Mouse (Mus musculus) yolk sac, embryonic 10.5 days (tissue): ENCODE data around the gene Kdsr.

Experiments
- DNase-seq: peaks from one replicate; pipeline ENCODE4 v3.0.0-alpha.2; 2017; ENCODE audit warnings: low spot score

Gene Kdsr

DNA sequence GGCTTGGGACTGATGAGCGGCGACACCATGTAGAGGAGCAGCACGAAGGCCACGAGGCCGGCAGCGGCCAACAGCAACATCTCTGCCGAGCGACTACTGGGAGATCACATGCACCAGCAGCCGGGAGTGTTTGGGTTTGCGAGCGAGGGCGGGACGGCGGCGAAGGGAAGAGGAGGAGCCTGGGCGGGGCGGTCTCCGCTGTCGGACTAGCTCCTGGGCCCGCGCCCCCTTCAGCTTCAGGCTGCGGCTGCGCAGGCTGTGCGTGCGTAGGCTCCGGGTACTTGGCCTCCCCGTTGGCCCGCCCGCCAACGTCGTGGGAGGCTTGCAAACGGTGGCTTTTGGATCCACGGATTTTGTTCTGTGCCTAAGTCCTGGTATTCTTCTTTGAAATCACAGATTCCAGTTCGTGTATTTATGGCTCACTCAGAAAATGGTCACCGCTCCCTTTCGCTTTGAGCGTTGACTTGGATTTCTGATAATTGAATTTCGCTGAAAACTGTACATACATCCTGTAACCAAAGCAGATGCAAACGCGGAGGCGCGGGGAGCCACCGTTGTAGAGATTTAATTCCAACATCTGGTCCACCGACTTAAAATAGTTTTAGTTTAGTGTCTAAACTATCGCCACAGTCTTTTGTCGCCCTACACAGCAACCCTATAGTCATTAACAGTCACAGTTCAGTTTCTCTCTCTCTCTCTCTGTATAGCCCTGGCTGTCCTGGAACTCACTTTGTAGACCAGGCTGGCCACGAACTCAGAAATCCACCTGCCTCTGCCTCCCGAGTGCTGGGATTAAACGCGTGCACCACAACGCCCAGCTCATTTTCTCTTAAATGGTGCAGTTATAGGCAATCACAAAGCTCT lies at the start of gene Kdsr:
Gene Kdsr, minus strand, starts transcription at position 156 of the 864 bp plus-strand sequence.
- peak; percentile 96 for DNase-seq

DNA sequence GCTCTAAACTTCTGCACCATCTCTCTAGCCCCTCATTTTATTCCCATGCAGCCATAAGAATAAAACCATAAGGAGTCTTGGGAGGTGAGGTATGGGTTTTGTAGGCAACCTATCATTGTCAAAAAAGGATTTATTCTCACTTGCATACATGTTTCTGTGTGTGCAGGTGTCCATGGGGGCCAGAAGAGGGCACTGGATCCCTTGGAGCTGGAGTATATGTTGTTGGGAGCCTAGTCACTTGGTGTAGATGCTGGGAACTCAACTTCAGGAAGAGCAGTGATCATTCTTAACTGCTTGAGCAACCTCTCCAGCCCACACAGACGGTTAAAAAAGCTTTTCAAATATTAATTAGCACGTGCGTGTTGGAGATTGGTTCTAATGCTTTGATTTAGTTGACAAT lies 40.4 kb upstream of the Kdsr start:
- no peak for DNase-seq

DNA sequence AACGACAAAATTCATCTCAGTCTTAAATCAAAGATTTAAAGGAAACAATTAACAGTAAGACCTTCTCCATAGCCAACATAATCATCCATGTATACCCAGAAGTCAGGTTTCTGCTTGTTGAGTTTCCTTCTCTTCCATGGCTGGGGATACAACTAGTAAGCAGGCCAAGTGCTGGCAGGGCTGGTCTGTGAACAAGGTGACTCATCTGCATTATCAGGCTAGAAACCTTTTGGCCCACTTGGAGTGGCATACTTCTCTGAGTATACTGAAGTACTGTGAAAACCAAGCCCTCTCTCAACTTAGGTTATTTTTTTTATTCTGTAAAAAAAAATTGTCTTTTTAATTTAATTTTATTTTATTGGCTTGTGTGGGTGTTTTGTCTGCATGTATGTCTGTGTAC lies 39.9 kb upstream of the Kdsr start:
- DNase-seq: no peak

GRCm38 (mm10) chr1:106796987-106797779 lies 37.7 kb upstream of the Kdsr start:
- no peak for DNase-seq

DNA sequence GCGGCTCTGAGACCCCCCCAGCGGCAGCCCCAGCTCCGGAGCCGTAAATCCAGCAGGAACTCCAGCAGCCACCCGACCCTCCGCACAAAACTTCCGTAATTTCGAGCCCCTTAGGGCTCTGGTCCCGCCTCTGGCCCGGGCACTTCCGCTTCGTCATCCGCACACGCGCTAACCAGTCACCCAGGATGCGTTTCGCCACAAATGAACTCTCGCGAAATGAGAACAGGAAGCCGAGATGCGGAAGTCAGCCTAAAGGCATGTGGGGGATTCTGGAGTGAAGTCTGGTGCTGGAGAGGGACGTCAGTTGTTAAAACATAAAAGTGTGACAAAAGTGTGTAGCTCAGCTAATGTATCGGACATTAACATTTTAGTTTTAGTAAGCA lies 37.0 kb upstream of the Kdsr start, which contains the start of gene Vps4b:
Gene Vps4b, minus strand, starts transcription at position 187 of the 383 bp plus-strand sequence.
- DNase-seq: peak; percentile 93

GRCm38 (mm10) chr1:106795634-106796541 lies 36.4 kb upstream of the Kdsr start:
- DNase-seq: no peak

DNA sequence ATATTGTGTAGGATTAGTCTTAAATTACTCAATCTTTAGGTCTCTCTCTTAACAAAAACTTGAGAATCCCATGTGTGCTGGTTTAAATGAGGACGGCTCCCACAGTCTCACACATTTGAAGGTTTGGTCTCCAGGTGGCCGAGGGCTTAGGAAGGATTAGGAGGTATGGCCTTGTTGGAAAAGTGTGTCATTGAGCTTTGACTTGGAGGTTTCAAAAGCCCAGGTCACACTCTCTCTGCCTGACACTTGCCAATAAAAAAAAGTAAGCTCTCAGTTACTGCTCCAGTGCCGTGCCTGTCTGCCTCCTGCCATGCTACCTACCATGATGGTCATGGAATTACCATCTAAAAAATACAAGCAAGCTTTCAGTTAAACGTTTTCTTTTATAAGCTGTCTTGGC lies 15.4 kb upstream of the Kdsr start:
- DNase-seq: no peak

DNA sequence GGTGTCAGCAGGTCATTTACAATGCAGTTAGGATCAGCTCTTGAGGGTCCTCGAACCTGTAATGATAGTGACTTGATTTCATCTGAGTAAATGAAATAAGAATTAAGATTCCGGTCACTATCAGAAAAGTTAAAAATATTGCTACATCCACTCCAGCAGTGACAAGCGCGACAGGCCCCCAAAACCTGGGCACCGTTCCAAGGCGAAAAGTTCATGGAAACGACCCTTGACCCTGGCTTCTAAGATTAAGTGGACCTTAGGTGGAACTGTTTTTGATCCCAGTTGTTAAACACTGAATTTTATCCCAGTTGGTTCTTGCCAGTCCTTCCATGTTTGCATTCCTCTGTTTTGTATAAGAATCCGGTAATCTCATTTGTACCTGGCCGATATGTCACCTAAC lies 14.6 kb upstream of the Kdsr start:
- DNase-seq: no peak

DNA sequence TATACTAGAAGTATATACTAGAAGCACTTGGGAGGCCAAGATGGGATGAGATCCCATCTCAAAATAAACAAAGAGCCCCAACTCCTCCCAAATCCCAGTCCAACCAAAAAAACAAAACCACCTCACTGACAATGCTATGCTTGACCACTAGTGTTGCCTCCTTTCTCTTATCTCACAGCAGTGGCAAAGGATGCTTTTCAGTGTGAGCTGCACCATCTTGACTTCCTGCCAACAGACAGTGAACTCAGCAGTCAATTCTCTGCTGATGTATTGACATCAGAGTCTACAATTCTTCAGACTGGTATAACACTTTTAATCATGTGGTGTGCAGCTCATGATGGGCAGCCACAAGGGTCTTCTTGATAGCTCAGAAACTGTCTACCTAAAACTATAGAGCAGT lies 9.2 kb upstream of the Kdsr start:
- no peak for DNase-seq

DNA sequence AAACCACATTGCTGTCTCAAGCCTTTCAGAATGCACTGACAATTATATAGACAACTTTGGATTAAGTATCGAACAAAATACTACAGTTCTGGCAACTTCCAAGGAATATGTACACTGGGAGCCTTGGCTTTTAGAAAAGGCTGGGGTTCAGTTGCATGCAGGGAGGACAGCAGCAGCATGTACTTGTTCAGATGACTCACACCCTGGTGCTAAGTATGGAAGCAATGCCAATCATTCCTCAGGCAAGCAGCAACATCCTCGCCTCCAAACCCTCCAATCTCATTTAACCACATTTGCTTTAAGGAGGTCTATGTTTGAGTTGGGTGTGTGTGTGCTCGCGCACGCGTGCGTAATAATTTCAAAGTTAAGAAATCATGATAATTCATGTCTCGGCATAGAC lies 6.2 kb upstream of the Kdsr start:
- no peak for DNase-seq

- DNase-seq: no peak
Observed at GRCm38 (mm10) chr1:106764846-106765245, 5.3 kb upstream of the Kdsr start.

DNA sequence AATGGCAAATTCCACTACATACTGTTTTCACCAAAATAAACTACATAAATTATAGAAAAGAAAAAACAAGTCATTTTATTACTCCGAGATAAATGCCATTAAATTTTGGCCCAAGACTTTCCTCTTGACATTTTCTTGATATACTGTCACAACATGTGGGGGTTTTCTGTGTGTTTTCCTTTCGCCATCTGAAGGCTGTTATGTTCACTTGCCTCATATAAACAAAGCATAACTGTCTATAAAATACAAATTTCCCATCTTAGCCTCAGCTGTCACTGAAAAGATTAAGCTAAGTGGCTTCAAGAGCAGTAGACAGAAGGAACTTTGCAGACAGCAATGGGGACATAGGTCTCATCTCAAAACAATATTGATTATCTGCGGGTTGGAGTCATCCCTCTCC lies 4.8 kb upstream of the Kdsr start:
- no peak for DNase-seq

GRCm38 (mm10) chr1:106760750-106761149 lies 1.2 kb upstream of the Kdsr start:
- no peak for DNase-seq

DNA sequence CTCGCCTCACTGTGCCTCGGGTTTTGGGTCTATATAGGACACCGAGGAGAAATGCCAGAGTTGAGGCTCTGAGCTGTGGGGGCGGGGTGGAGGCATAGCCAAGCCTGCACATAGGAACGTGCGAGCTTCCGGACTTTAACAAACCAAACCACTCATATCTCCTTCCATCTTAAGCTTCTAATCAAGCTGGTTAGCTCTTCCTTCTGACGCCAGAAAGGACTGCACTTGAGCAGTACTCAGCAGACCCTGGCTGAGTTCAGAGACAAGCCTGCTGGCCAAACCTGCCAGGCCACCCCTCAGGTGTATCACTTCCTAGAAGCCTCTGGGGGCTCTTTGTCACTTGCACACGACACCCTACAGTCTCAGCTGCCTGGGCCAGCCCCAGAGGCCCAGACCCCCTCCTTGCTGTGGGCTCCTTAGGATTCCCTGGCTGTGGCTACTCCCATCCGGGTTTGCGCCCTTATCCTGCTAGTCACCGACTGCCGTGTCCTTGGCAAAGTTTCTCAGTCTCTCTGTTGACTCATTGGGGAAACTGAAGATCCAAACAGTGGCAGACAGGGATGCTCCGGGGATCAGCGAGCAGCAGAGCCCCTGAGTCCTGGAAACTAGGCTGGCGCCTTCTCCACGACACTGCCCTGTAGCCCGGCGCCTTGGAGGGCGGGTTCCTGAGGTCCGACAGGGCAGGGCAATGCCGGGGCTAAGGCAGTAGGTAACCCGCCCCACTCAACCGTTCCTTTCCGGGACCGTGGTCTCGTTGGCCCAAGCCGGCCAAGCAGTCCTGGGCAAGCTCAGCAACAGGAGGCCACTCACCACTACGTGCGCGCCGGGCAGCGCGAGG lies 574 bp downstream of the Kdsr start:
- DNase-seq: no peak

- no peak for DNase-seq
Observed at GRCm38 (mm10) chr1:106756633-106757032, 2.9 kb downstream of the Kdsr start.

DNA sequence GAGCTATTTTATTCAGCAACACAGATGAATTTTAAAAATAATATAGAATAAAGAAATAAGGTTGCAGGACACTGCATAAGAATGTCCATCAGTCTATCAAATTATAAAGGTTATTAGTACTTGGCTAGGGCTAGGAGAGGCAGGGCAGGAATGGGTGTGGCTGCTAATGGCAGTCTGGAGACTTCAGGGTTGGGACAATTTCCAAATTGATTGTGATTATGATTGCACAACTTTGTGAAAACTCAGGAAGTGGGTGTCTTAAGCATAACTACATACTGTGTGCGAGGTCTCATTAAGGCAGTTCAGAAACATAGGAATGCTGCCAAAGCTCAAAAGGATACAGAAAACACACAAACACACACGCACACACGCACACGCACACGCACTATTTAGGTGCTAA lies 7.5 kb downstream of the Kdsr start:
- DNase-seq: no peak

GRCm38 (mm10) chr1:106750656-106751055 lies 8.9 kb downstream of the Kdsr start:
- no peak for DNase-seq

DNA sequence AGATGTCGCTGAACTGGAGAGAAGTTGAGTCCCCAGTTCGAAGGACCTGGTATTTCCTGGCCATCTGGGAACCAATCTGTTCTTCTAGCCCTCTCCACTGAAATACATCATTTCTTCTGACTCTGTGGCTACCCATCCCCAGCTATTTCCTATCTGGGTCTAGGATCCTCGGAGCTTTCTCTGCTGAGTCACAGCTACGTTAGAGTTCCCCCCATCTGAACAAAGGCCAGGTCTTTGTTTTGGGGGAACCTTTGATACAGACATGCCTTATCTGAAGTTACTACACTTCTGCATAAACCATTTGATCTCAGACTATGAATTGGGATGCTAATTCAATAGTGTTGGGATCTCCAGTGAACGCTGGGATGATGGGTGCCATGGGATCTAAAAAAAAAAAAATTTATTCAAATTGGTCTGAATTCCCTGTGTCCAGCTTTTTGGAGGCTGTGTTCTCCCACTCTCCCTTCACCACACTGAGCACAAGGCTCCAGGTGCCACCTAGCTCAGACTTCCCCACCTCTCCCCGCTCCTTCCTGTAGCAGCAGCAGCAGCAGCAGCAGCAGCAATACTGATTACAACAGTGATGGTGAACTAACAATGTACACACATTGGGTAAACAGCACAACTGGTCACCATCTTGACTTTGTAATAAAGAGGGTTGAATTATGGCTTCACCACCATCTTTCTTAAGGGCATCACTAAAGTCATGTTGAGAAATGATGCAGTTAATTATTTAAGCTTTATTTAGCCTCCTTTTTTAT lies 10.8 kb downstream of the Kdsr start:
- no peak for DNase-seq

DNA sequence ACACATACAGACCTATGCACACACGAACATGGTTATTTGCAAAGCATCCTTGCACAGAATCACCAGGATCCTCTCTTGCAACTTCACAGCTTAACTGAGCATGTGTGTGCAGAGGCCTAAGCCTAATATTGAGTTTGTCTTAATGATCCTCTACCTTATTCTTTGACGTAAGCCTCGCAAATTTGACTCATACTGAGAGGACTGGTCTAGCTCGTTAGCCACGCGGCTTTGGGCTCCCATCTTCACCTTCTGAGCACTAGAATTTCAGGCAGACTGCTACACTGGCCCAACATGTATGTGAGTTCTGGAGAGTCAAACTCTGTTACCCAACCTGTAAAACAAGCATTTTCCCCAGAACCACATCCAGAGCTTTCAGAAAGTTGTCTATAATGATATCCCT lies 16.5 kb downstream of the Kdsr start:
- DNase-seq: no peak

DNA sequence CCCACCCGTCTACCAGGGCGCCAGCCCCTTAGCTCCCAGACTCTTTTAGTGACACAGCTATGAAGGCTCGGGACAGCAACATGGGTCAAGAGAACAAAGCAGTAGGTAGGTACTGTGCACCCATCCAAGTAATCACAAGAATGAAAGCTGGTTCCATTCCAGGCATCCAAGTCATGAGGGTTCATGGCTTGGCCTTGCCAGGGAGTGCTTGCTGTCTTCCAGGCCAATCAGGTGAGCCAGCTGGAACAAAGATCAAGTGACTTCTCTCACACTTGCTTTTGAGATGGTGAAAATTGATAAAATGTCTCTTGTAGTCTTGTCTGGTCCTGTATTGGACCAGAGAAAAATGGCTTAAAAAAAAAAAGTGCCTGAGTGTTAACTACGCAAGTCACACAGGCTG lies 18.8 kb downstream of the Kdsr start:
- no peak for DNase-seq

DNA sequence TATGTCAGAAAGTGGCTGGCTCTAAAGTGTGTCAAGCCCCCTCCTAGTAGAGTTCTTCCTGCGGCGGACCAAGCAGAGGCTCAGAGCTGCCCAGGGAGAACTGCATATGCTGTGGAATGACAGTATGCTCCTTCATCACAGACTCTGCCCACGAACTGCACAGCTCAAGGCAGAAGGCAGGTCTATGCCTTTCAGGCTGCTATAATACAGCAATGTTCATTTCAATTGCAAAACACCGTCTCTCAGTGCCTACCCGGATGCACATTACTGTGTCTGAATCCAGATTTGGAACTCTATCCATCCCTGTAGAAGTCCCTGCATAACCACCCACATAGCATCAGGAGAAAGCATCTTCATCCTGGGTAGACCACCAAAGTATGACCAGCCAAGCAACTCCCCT lies 19.7 kb downstream of the Kdsr start:
- DNase-seq: no peak
